Mouse (Mus musculus): ENCODE measurements at regions not wholly inside any gene's neighbourhood (a gene's known extent, or its start where the extent isn't known, plus 50 kb on each side); places are given as distances from the start of the nearest gene placed in this dataset.
A peak's percentile ranks its signal among the peaks of the same experiment; 100 is the strongest.

- no peaks in the 10 kb centered on the region for H3K27me3 ChIP-seq (ENCODE audit: control insufficient read depth, insufficient read depth, low read length)
- TF ChIP-seq POLR2A (IDR thresholded peaks at IDR 0.05; ENCODE audit: control insufficient read depth, low read depth, low read length) = no peak
- TF ChIP-seq CTCF (IDR thresholded peaks at IDR 0.05; ENCODE audit: control insufficient read depth, insufficient read depth, insufficient replicate concordance, low read depth, low read length) = no peak
- H3K27ac ChIP-seq (ENCODE audit: control insufficient read depth, insufficient read depth, low read depth, low read length) = no peak overlapping the region
- H3K4me3 ChIP-seq (ENCODE audit: control insufficient read depth, low read depth, low read length) = peak overlapping the region; percentile 60
- H3K4me1 ChIP-seq (ENCODE audit: control insufficient read depth, insufficient read depth, low read length) = peaks cover 2% of the 10 kb centered on the region; the same call in 1 of the 2 replicates
- H3K36me3 ChIP-seq (ENCODE audit: control insufficient read depth, insufficient read depth, low read length) = no peaks in the 10 kb centered on the region
Measured at GRCm38 (mm10) chr16:93263141-93263815, 340.6 kb downstream of the Setd4 start.

GRCm38 (mm10) chr16:93246825-93247224 lies 357.0 kb downstream of the Setd4 start:
- H3K27me3 ChIP-seq (ENCODE audit: control insufficient read depth, insufficient read depth, low read length) = no peaks in the 10 kb centered on the region
- no peak overlapping the region for H3K27ac ChIP-seq (ENCODE audit: control insufficient read depth, insufficient read depth, low read depth, low read length)
- TF ChIP-seq POLR2A (IDR thresholded peaks at IDR 0.05; ENCODE audit: control insufficient read depth, low read depth, low read length) = no peak
- no peak for TF ChIP-seq CTCF (IDR thresholded peaks at IDR 0.05; ENCODE audit: control insufficient read depth, insufficient read depth, insufficient replicate concordance, low read depth, low read length)
- H3K4me1 ChIP-seq (ENCODE audit: control insufficient read depth, insufficient read depth, low read length) = no peaks in the 10 kb centered on the region
- H3K36me3 ChIP-seq (ENCODE audit: control insufficient read depth, insufficient read depth, low read length) = no peaks in the 10 kb centered on the region
- H3K4me3 ChIP-seq (ENCODE audit: control insufficient read depth, low read depth, low read length) = no peak overlapping the region

- H3K27ac ChIP-seq (ENCODE audit: control insufficient read depth, insufficient read depth, low read depth, low read length) = no peak overlapping the region
- no peaks in the 10 kb centered on the region for H3K4me1 ChIP-seq (ENCODE audit: control insufficient read depth, insufficient read depth, low read length)
- TF ChIP-seq POLR2A (IDR thresholded peaks at IDR 0.05; ENCODE audit: control insufficient read depth, low read depth, low read length) (no peak), CTCF (IDR thresholded peaks at IDR 0.05; ENCODE audit: control insufficient read depth, insufficient read depth, insufficient replicate concordance, low read depth, low read length) (no peak)
- no peaks in the 10 kb centered on the region for H3K36me3 ChIP-seq (ENCODE audit: control insufficient read depth, insufficient read depth, low read length)
- no peak overlapping the region for H3K4me3 ChIP-seq (ENCODE audit: control insufficient read depth, low read depth, low read length)
- H3K27me3 ChIP-seq (ENCODE audit: control insufficient read depth, insufficient read depth, low read length) = no peaks in the 10 kb centered on the region
Measured at GRCm38 (mm10) chr16:93245738-93246137, 358.1 kb downstream of the Setd4 start.

GRCm38 (mm10) chr16:93238898-93239297 lies 365.0 kb downstream of the Setd4 start:
- H3K36me3 ChIP-seq (ENCODE audit: control insufficient read depth, insufficient read depth, low read length) = no peaks in the 10 kb centered on the region
- H3K4me1 ChIP-seq (ENCODE audit: control insufficient read depth, insufficient read depth, low read length) = no peaks in the 10 kb centered on the region
- no peak for TF ChIP-seq POLR2A (IDR thresholded peaks at IDR 0.05; ENCODE audit: control insufficient read depth, low read depth, low read length)
- no peak for TF ChIP-seq CTCF (IDR thresholded peaks at IDR 0.05; ENCODE audit: control insufficient read depth, insufficient read depth, insufficient replicate concordance, low read depth, low read length)
- no peaks in the 10 kb centered on the region for H3K27me3 ChIP-seq (ENCODE audit: control insufficient read depth, insufficient read depth, low read length)
- no peak overlapping the region for H3K27ac ChIP-seq (ENCODE audit: control insufficient read depth, insufficient read depth, low read depth, low read length)
- H3K4me3 ChIP-seq (ENCODE audit: control insufficient read depth, low read depth, low read length) = no peak overlapping the region

GRCm38 (mm10) chr16:93238326-93238725 lies 365.5 kb downstream of the Setd4 start:
- Histone ChIP-seq H3K27ac (ENCODE audit: control insufficient read depth, insufficient read depth, low read depth, low read length) (no peak overlapping the region), H3K27me3 (ENCODE audit: control insufficient read depth, insufficient read depth, low read length) (no peaks in the 10 kb centered on the region), H3K4me1 (ENCODE audit: control insufficient read depth, insufficient read depth, low read length) (no peaks in the 10 kb centered on the region), H3K36me3 (ENCODE audit: control insufficient read depth, insufficient read depth, low read length) (no peaks in the 10 kb centered on the region), H3K4me3 (ENCODE audit: control insufficient read depth, low read depth, low read length) (no peak overlapping the region)
- no peak for TF ChIP-seq POLR2A (IDR thresholded peaks at IDR 0.05; ENCODE audit: control insufficient read depth, low read depth, low read length)
- TF ChIP-seq CTCF (IDR thresholded peaks at IDR 0.05; ENCODE audit: control insufficient read depth, insufficient read depth, insufficient replicate concordance, low read depth, low read length) = no peak

- TF ChIP-seq CTCF (IDR thresholded peaks at IDR 0.05; ENCODE audit: control insufficient read depth, insufficient read depth, insufficient replicate concordance, low read depth, low read length) (no peak), POLR2A (IDR thresholded peaks at IDR 0.05; ENCODE audit: control insufficient read depth, low read depth, low read length) (no peak)
- Histone ChIP-seq H3K27ac (ENCODE audit: control insufficient read depth, insufficient read depth, low read depth, low read length) (no peak overlapping the region), H3K4me1 (ENCODE audit: control insufficient read depth, insufficient read depth, low read length) (no peaks in the 10 kb centered on the region), H3K4me3 (ENCODE audit: control insufficient read depth, low read depth, low read length) (no peak overlapping the region), H3K27me3 (ENCODE audit: control insufficient read depth, insufficient read depth, low read length) (no peaks in the 10 kb centered on the region), H3K36me3 (ENCODE audit: control insufficient read depth, insufficient read depth, low read length) (no peaks in the 10 kb centered on the region)
Measured at GRCm38 (mm10) chr16:93225644-93226043, 378.2 kb downstream of the Setd4 start.

GRCm38 (mm10) chr16:93225196-93225595 lies 378.7 kb downstream of the Setd4 start:
- TF ChIP-seq POLR2A (IDR thresholded peaks at IDR 0.05; ENCODE audit: control insufficient read depth, low read depth, low read length) (no peak), CTCF (IDR thresholded peaks at IDR 0.05; ENCODE audit: control insufficient read depth, insufficient read depth, insufficient replicate concordance, low read depth, low read length) (no peak)
- Histone ChIP-seq H3K36me3 (ENCODE audit: control insufficient read depth, insufficient read depth, low read length) (no peaks in the 10 kb centered on the region), H3K27ac (ENCODE audit: control insufficient read depth, insufficient read depth, low read depth, low read length) (no peak overlapping the region), H3K27me3 (ENCODE audit: control insufficient read depth, insufficient read depth, low read length) (no peaks in the 10 kb centered on the region), H3K4me1 (ENCODE audit: control insufficient read depth, insufficient read depth, low read length) (no peaks in the 10 kb centered on the region), H3K4me3 (ENCODE audit: control insufficient read depth, low read depth, low read length) (no peak overlapping the region)
